Mouse (Mus musculus) small intestine, adult 2 months (tissue): ENCODE data around the gene Dync2li1.

Source experiments
- CTCF ChIP-seq: fragments of 200-500 bp; IDR thresholded peaks from 2 replicates; pipeline ENCODE4 v1.5.1; 2012; ENCODE audit warnings: low read depth, mild to moderate bottlenecking, control low read depth, inconsistent platforms, low read length, moderate library complexity, mixed read lengths; ENCODE audit not compliant: insufficient replicate concordance, insufficient read length; ENCODE audit errors: extremely low read depth
- POLR2A ChIP-seq: fragments of 200-500 bp; IDR thresholded peaks from 2 replicates; pipeline ENCODE4 v1.6.1; 2012; ENCODE audit warnings: low read depth, mild to moderate bottlenecking, control low read depth, inconsistent platforms, low read length, moderate library complexity

DNA sequence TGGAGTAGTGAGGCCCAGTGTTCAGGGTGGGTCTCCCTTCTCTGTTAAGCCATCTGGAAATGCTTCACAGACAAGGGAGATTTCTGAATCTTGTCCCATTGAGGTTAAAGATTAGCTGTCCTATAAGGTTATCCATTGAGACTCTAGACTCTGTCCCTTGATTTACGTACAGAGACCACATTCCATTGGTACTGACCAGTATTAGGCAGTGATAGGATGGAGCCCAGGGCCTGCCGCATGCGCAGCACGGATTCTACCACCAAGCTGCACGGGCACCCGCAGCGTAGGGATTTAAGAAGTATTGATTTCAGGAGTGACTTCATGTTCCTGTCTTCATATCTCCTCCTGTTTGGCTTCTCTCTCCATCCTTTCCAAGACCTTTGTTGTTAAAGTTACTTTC lies 36.2 kb upstream of the Dync2li1 start:
- no peak for TF ChIP-seq CTCF
- TF ChIP-seq POLR2A, result no peak
